Mouse (Mus musculus) forebrain, embryonic 14.5 days (tissue): ENCODE data around the gene Bhmt. TPM values are rescaled to one million over a fixed set of nuclear protein-coding genes. Genes with fewer than 3 reads are reported as not detected.

Source experiments
- ATAC-seq: fragments of 200-750 bp; cut with Nextera tagmentation; 2 replicates; pipeline ENCODE4 v1.8.0; 2017; ENCODE audit warnings: mild to moderate bottlenecking, moderate library complexity
- DNase-seq: peaks from one replicate; pipeline ENCODE4 v3.0.0-alpha.2; 2015; ENCODE audit warnings: low spot score
- H3K27ac ChIP-seq: fragments of 300-500 bp; sonication (generic); 2 replicates; pipeline ENCODE4 v1.5.1; 2014; ENCODE audit warnings: low read depth, mild to moderate bottlenecking, control low read depth, low read length, moderate library complexity
- H3K27me3 ChIP-seq: fragments of 300-500 bp; sonication (generic); replicated peaks from 2 replicates; pipeline ENCODE4 v1.6.1; 2014; ENCODE audit warnings: low read length, control low read depth, mixed read lengths; ENCODE audit not compliant: control insufficient read depth, insufficient read depth
- H3K36me3 ChIP-seq: fragments of 300-500 bp; sonication (generic); 2 replicates; pipeline ENCODE4 v1.6.1; 2014; ENCODE audit warnings: low read length, control low read depth; ENCODE audit not compliant: control insufficient read depth, insufficient read depth
- H3K4me1 ChIP-seq: fragments of 300-500 bp; sonication (generic); 2 replicates; pipeline ENCODE4 v1.6.1; 2014; ENCODE audit warnings: antibody characterized with exemption, low read length, control low read depth; ENCODE audit not compliant: control insufficient read depth, insufficient read depth
- H3K4me2 ChIP-seq: fragments of 300-500 bp; sonication (generic); 2 replicates; pipeline ENCODE4 v1.6.1; 2014; ENCODE audit warnings: mild to moderate bottlenecking, control low read depth, low read length
- H3K4me3 ChIP-seq: fragments of 300-500 bp; sonication (generic); 2 replicates; pipeline ENCODE4 v1.5.1; 2014; ENCODE audit warnings: low read depth, low read length, control low read depth
- H3K9ac ChIP-seq: fragments of 300-500 bp; sonication (generic); 2 replicates; pipeline ENCODE4 v1.6.1; 2014; ENCODE audit warnings: mild to moderate bottlenecking, low read length, control low read depth, moderate library complexity
- H3K9me3 ChIP-seq: fragments of 300-500 bp; sonication (generic); replicated peaks from 2 replicates; pipeline ENCODE4 v1.6.1; 2016; ENCODE audit warnings: low read length, control low read depth, mixed read lengths; ENCODE audit not compliant: control insufficient read depth
- WGBS: fragments of 180-500 bp; shearing (Covaris S2); extraction: QIAGEN DNeasy Blood & Tissue Kit; methylation state at CpG from one replicate; pipeline ENCODE4 v1.1.7; 2014; 5-methylcytosine and 5-hydroxymethylcytosine counted together
- polyA plus RNA-seq: library from polyadenylated mRNA; unstranded; fragments of >200 nt; fragmentation: Nextera tagmentation; extraction: Ambion mirVana; gene quantifications from 2 replicates; pipeline ENCODE4 v1.2.1, GENCODE M21; 2014

Bhmt gene
- polyA plus RNA-seq, 1 experiment from 2014 or later, result 0.18 TPM

DNA sequence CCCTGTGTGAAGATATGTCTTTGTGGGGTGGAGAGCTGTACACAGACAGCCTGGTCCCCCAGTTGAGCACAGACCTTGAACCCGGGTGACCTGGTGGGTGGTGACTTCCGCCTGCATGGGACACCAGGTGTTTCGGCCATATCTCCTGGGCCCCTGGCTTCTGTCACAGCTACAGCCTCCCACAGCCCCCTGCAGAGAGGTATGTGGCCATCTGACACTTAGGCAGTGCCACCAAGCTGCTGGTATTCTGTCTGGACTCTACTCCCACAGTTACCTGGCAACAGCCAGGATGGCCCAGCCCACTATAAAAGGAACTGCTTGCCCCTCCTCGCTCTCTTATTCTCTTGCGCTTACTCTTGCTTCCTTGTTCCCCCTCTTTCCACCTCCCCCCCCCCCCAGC, 20.2 kb upstream of the Bhmt start:
- Histone ChIP-seq H3K27me3 (no peaks in the 10 kb centered on the region), H3K4me1 (no peaks in the 10 kb centered on the region), H3K4me3 (no peak overlapping the region), H3K9me3 (no peaks in the 10 kb centered on the region), H3K4me2 (no peak overlapping the region), H3K36me3 (no peaks in the 10 kb centered on the region), H3K9ac (no peak overlapping the region), H3K27ac (no peak overlapping the region)
- no peak for DNase-seq
- ATAC-seq, result no peak
- WGBS, result 77% methylated on average over 5 of the region's 5 CpGs

DNA sequence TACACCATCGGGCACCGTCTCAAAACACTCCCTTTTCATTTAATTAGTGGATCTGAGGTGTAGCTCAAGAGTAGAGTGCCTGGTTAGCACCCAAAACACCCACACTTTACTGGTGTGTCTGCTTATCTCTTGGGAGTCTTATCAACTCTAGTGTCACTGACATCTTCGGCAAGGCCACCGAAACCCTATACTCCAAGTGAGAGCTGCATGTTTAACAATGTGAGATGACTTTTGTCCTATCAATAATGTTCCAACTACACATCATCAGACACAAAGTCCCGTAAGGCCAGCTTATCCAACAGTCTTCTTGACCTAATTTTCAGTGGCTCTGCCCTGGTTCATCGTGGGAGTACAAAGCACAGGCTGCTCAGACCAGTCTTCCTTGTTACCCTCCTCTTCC, 15.6 kb upstream of the Bhmt start:
- 94% methylated on average over 6 of the region's 6 CpGs for WGBS
- Histone ChIP-seq H3K4me3 (no peak overlapping the region), H3K4me2 (no peak overlapping the region), H3K4me1 (no peaks in the 10 kb centered on the region), H3K9me3 (no peaks in the 10 kb centered on the region), H3K27ac (no peak overlapping the region), H3K9ac (no peak overlapping the region), H3K36me3 (no peaks in the 10 kb centered on the region), H3K27me3 (no peaks in the 10 kb centered on the region)
- DNase-seq, result no peak
- ATAC-seq, result no peak

DNA sequence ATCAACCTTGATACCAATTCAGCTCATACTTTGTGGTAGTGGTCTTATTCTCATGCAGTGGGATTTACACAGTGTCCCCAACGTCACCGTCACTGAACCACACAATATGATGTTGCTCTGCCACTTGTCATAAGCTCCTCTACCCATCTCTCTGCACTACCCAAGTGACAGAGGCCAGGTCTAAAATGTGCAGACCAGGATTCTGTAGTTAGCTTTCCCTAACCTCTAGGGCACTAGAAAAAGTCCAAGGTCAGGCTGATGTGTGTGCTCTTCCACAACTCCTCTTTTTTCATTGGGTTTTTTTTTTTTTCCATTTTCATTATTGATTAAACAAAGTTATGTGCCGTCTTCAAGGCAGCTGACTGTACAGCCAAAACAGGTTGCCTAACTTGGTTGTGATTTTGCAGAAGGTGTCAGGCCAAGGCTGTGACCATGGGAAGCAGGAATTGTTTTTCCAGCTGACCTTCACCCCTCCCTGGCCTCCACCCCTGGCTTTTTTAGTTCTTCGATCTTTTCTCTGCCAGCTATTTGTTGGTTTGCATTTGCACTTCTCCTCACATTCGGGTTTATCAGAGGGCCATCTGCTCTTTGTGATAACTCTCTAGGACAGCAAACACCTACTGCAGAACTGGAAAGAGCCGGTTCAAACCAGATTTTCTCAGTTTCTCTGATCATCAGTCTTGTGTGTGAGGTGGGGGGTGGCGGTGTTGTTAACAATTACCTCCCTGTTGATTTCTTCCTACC, 10.8 kb upstream of the Bhmt start:
- WGBS, result 90% methylated on average over 7 of the region's 7 CpGs
- H3K4me2 ChIP-seq, result no peak overlapping the region
- ATAC-seq (no peak), DNase-seq (no peak)
- H3K4me1 ChIP-seq, result no peaks in the 10 kb centered on the region
- no peak overlapping the region for H3K4me3 ChIP-seq
- no peaks in the 10 kb centered on the region for H3K36me3 ChIP-seq
- no peak overlapping the region for H3K9ac ChIP-seq
- H3K27ac ChIP-seq, result no peak overlapping the region
- no peaks in the 10 kb centered on the region for H3K9me3 ChIP-seq
- no peaks in the 10 kb centered on the region for H3K27me3 ChIP-seq

DNA sequence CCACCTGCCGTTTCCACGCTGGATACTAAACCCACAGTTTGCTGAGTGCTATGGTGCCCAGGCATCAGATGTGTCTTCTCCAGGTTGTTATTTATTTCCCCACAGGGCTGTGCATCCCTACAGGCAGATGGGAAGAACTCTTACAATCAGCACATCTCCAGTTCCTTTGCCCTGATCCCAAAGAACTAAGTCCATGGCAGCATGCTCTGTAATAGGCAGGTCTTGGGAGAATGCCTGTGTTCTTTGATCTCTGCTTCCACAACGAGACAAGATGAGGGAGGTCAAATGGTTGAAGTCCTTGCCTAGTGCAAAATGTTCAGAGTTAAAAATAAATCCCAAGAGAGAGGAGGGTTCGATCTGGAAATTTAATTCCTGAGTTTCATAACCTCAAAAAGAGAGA, 1.9 kb upstream of the Bhmt start:
- H3K9me3 ChIP-seq, result no peaks in the 10 kb centered on the region
- ATAC-seq (no peak), DNase-seq (no peak)
- no peaks in the 10 kb centered on the region for H3K4me1 ChIP-seq
- H3K4me2 ChIP-seq, result no peak overlapping the region
- H3K4me3 ChIP-seq, result no peak overlapping the region
- H3K36me3 ChIP-seq, result no peaks in the 10 kb centered on the region
- H3K27ac ChIP-seq, result no peak overlapping the region
- H3K27me3 ChIP-seq, result no peaks in the 10 kb centered on the region
- WGBS, result 74% methylated on average over 4 of the region's 4 CpGs
- H3K9ac ChIP-seq, result no peak overlapping the region

DNA sequence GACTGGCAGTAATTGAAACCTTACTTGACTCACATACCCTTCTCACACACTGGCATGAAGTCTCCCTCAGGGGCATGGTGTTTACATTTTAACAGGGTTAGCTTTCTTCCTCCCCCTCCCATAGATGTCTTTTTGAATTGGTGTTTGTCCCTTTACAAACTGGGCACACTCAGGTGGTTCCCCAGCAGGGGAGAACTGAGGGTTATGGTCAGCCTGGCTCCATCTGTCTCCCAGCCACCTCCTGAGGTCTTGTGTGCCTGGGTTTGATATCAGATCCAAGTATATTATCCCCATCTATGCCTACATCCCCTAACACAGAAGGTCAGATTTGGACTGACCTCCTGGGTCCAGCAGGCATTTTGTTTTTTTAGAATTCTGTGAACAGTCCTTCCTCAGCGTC, 1.2 kb downstream of the Bhmt start:
- WGBS, result 76% methylated on average over 1 of the region's 1 CpGs
- no peaks in the 10 kb centered on the region for H3K4me1 ChIP-seq
- H3K9me3 ChIP-seq, result no peaks in the 10 kb centered on the region
- no peaks in the 10 kb centered on the region for H3K36me3 ChIP-seq
- DNase-seq (no peak), ATAC-seq (no peak)
- no peak overlapping the region for H3K4me3 ChIP-seq
- no peak overlapping the region for H3K9ac ChIP-seq
- H3K27ac ChIP-seq, result no peak overlapping the region
- H3K27me3 ChIP-seq, result no peaks in the 10 kb centered on the region
- H3K4me2 ChIP-seq, result no peak overlapping the region

DNA sequence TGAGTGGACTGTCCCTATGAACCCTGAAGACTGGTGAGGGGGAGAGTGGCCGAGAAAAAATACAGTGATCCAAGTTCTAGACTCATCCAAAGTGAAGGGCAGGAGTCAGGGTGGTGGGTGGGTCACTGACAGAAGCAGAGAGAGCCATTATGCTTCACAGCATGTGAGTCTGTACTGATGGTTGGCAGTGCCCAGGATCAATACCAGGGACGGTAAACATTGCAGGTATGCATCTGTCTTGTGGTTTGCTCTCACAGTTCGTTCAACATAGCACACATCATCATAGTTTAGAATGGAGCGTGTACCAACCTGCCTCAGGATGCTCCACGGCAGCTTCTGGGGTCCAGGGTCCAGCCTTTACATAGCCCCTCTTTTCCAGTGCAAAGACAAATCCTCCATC, 4.8 kb downstream of the Bhmt start:
- WGBS, result 84% methylated on average over 5 of the region's 5 CpGs
- Histone ChIP-seq H3K4me2 (no peak overlapping the region), H3K4me1 (no peaks in the 10 kb centered on the region), H3K27me3 (no peaks in the 10 kb centered on the region), H3K36me3 (no peaks in the 10 kb centered on the region), H3K9me3 (no peaks in the 10 kb centered on the region), H3K27ac (no peak overlapping the region), H3K9ac (no peak overlapping the region), H3K4me3 (no peak overlapping the region)
- ATAC-seq (no peak), DNase-seq (no peak)

DNA sequence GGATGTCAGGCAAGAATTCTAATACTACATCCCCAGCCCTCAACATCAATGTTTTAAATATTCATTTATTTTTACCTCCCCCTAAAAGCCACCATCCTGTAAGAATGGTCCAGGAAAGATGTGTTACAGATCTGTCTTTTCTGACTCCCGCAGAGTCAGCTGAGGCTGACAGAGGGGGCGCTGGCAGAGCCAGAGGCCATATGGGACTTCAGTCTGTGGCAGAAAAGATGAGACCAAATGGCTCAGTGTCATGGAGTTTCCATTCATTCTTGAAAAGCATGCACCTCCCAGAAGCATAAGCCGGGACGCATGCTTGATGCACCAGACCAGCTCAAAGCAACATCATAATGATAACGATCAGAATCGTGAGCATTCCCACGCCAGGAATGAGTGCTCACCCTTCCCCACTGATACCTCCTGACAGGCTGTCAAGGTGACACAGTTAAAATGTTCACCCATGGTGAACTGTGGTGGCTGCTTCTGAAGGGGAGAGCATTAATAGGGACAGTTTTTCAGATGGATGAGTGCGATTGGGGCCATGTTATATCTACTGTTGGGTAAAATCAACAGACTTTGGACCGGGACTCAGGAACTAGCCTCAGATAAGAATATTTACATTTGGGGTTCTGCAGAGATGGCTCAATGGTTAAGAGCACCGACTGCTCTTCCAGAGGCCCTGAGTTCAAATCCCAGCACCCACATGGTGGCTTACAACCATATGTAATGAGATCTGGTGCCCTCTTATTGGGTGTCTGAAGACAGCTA, 6.6 kb downstream of the Bhmt start:
- no peak overlapping the region for H3K4me2 ChIP-seq
- no peak overlapping the region for H3K4me3 ChIP-seq
- H3K4me1 ChIP-seq, result no peaks in the 10 kb centered on the region
- DNase-seq, result peak; percentile 32
- WGBS, result 84% methylated on average over 10 of the region's 10 CpGs
- no peak overlapping the region for H3K27ac ChIP-seq
- no peaks in the 10 kb centered on the region for H3K27me3 ChIP-seq
- no peaks in the 10 kb centered on the region for H3K9me3 ChIP-seq
- H3K9ac ChIP-seq, result no peak overlapping the region
- H3K36me3 ChIP-seq, result no peaks in the 10 kb centered on the region
- ATAC-seq, result no peak

DNA sequence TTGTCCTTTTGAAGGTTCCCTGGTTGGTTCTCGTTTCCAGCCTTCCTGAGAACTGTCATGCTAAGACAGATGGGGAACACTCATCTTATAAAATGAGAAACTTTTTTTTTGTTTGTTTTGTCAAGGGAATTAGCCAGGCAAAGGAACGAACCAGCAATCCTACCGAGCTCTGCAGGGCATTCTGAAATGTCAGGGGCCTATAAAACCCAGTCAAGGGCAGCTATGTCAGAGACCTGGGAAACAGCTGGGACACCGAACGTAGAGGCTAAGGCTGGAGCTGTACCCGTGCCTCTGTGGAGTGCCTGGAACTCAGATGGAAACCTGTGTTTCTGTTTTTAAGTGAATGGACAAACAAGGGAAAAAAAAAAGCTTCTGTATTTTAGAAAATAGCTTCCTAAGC, 8.9 kb downstream of the Bhmt start:
- DNase-seq (no peak), ATAC-seq (no peak)
- Histone ChIP-seq H3K36me3 (no peaks in the 10 kb centered on the region), H3K4me1 (no peaks in the 10 kb centered on the region), H3K4me3 (no peak overlapping the region), H3K4me2 (no peak overlapping the region), H3K9ac (no peak overlapping the region), H3K27ac (no peak overlapping the region), H3K9me3 (no peaks in the 10 kb centered on the region), H3K27me3 (no peaks in the 10 kb centered on the region)
- 17% methylated on average over 6 of the region's 6 CpGs for WGBS

DNA sequence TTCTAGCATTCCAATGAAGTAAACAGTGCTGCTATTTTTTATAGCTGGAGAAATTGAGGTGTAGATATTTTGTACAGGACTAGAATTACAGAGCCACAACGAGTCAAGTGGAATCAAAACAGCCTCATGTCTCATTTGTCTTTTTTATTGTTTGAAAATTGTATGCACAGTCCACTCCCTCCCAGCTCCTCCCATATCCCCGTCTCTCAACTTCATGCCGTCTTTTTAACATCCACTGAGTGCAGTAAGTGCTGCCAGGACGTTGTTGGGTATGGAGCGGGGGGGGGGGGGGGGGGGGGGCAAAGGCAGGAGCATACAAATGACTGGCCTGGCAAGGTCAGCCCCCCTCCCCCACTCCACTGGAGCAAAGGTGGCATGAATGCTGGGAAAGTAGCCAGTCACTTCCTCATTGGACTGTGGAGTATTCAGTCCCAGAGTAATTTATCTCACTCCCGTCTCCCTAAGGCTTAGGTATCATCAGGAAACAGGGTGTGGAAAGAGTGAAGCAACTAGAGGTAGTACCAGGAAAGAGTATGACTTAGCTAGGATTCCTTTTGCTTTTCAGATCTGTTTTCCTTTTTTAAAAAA, 23.3 kb downstream of the Bhmt start:
- DNase-seq (no peak), ATAC-seq (no peak)
- Histone ChIP-seq H3K27me3 (no peaks in the 10 kb centered on the region), H3K9me3 (no peaks in the 10 kb centered on the region), H3K4me1 (no peaks in the 10 kb centered on the region), H3K4me3 (no peak overlapping the region), H3K9ac (no peak overlapping the region), H3K27ac (no peak overlapping the region), H3K36me3 (no peaks in the 10 kb centered on the region), H3K4me2 (no peak overlapping the region)
- 50% methylated on average over 5 of the region's 6 CpGs for WGBS
